Mouse (Mus musculus): ENCODE measurements around the gene Mmel1. TPM values are rescaled to one million over a fixed set of nuclear protein-coding genes. Genes with fewer than 3 reads are reported as not detected.

The Mmel1 gene
- 0.80 and 0.98 TPM in 2 replicates for polyA plus RNA-seq (2015; fragmentation: Nextera tagmentation; extraction: Ambion mirVana)

DNA sequence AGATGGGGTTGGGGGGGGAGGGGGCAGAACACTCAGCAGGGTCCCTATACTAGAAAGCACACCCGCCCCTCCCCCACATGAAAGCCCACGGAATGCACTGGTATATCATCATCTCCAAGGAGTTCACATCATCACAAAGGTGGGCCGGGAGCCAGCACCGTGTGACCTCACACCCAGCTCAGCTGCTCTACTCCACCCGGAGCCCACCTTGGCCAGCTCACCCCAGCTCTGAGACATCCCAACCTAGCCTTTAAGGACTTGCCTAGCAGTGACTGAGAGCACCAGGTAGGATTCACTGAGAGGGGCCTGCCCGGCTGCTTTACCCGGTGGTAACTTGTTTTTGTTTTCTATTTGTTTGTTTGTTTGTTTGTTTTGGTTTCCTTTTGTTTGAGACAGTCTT, at the start of gene Mmel1:
TSS of gene Mmel1 (plus strand) at position 146 of the 400 bp plus-strand sequence.
- H3K4me3 ChIP-seq (ENCODE audit: low read depth, low read length), result no peak within 1 kb of the TSS
- peaks cover 13% of the 10 kb centered on the region; the same call in 1 of the 2 replicates for H3K27me3 ChIP-seq (ENCODE audit: insufficient read depth, low read length)
- no peak within 1 kb of the TSS for H3K4me2 ChIP-seq (ENCODE audit: low read depth, low read length)
- DNase-seq, result no peak
- H3K9me3 ChIP-seq (ENCODE audit: low read length), result no peaks in the 10 kb centered on the region
- TF ChIP-seq EP300 (IDR thresholded peaks at IDR 0.05; ENCODE audit: low read depth), result no peak
- no peak for TF ChIP-seq CTCF (IDR thresholded peaks at IDR 0.05; ENCODE audit: low read depth)
- H3K4me1 ChIP-seq (ENCODE audit: insufficient read depth), result no peaks in the 10 kb centered on the region
- H3K9ac ChIP-seq (replicated peaks), result no peak within 1 kb of the TSS
- no peak for ATAC-seq
- H3K36me3 ChIP-seq (replicated peaks; ENCODE audit: insufficient read depth, low read length), result no peaks in the 10 kb centered on the region
- WGBS (ENCODE audit: insufficient replicate concordance), result 59% methylated on average over 7 of the region's 7 CpGs
- H3K27ac ChIP-seq (ENCODE audit: low read depth), result no peak within 1 kb of the TSS

DNA sequence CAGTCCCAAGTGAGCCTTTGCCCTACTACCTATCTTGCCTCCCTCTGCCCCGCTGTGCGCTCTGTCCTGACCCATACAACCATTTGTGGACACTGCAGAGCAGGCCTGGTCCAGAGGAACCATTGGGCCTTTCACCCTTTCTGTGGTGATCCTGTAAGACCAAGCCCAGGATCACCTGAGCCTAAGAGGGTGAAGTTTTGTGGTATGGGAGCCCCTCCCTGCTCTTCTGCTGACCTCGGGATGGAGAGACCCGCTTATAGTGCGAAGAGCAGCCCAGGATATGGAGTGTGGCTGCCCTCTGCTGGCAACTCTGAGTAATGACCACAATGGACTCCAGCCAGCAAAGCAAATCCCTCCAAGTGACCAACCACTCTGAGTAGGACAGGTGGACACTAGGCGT, 43.7 kb upstream of the Mmel1 start:
- ATAC-seq (no peak), DNase-seq (peak; percentile 50)
- 32% methylated on average over 6 of the region's 6 CpGs for whole genome bisulfite sequencing (ENCODE audit: insufficient replicate concordance)
- Histone ChIP-seq H3K27me3 (ENCODE audit: insufficient read depth, low read length) (no peaks in the 10 kb centered on the region), H3K9me3 (ENCODE audit: low read length) (no peaks in the 10 kb centered on the region), H3K9ac (replicated peaks) (no peak overlapping the region), H3K4me3 (ENCODE audit: low read depth, low read length) (no peak overlapping the region), H3K36me3 (replicated peaks; ENCODE audit: insufficient read depth, low read length) (no peaks in the 10 kb centered on the region), H3K4me1 (ENCODE audit: insufficient read depth) (no peaks in the 10 kb centered on the region), H3K27ac (ENCODE audit: low read depth) (no peak overlapping the region), H3K4me2 (ENCODE audit: low read depth, low read length) (no peak overlapping the region)
- TF ChIP-seq CTCF (IDR thresholded peaks at IDR 0.05; ENCODE audit: low read depth) (peak; percentile 90), EP300 (IDR thresholded peaks at IDR 0.05; ENCODE audit: low read depth) (no peak)

DNA sequence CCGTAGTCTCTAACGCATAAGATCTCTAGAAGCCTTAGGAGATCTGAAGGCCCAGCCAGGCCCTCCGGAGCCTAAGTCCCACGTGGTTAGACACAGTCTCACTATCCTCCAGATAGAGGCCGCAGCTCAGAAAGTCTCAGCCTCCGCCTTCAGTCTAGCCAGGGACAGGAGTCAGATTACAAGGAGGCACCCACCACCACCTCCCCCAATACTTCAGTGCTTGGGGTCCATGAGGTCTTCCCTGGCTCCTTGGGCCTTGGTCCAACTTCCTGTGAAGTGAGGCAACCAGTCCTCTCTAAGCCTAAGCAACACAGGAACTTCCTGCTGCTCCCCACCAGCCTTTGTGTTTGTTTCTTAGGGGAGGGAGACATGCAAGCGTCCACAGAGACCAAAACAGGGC, 43.2 kb upstream of the Mmel1 start:
- no peak for ATAC-seq

DNA sequence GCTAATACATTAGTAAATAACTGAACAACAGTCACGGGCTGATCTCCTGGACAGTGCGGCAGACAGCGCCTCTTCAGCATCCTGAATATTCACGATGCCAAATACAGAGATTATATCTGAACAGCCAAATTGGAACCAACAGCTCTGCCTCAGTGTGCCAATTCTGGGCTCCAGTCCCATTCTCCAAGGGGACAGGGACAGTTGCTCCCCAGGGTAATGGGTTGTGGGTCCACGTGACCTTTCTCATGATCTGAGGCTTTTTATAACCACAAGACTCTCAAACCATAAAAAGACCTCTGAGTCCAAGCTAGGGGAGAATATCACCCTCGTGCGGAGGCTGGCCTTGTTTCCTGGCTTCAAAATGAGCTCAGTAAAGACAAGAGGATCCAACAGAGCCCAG, 42.2 kb upstream of the Mmel1 start:
- no peak for DNase-seq
- H3K27ac ChIP-seq (ENCODE audit: low read depth), result no peak overlapping the region
- no peaks in the 10 kb centered on the region for H3K4me1 ChIP-seq (ENCODE audit: insufficient read depth)
- H3K27me3 ChIP-seq (ENCODE audit: insufficient read depth, low read length), result peaks cover 3% of the 10 kb centered on the region; the same call in 1 of the 2 replicates
- TF ChIP-seq EP300 (IDR thresholded peaks at IDR 0.05; ENCODE audit: low read depth) (no peak), CTCF (IDR thresholded peaks at IDR 0.05; ENCODE audit: low read depth) (no peak)
- no peaks in the 10 kb centered on the region for H3K9me3 ChIP-seq (ENCODE audit: low read length)
- 75% methylated on average over 7 of the region's 7 CpGs for WGBS (ENCODE audit: insufficient replicate concordance)
- ATAC-seq, result no peak
- no peak overlapping the region for H3K4me3 ChIP-seq (ENCODE audit: low read depth, low read length)
- H3K9ac ChIP-seq (replicated peaks), result no peak overlapping the region
- no peak overlapping the region for H3K4me2 ChIP-seq (ENCODE audit: low read depth, low read length)
- no peaks in the 10 kb centered on the region for H3K36me3 ChIP-seq (replicated peaks; ENCODE audit: insufficient read depth, low read length)

More for the DNA sequence above, 43.2 kb upstream of the Mmel1 start:
- no peak for TF ChIP-seq EP300 (IDR thresholded peaks at IDR 0.05; ENCODE audit: low read depth)
- TF ChIP-seq CTCF (IDR thresholded peaks at IDR 0.05; ENCODE audit: low read depth), result no peak
- Histone ChIP-seq H3K27ac (ENCODE audit: low read depth) (no peak overlapping the region), H3K9ac (replicated peaks) (no peak overlapping the region), H3K27me3 (ENCODE audit: insufficient read depth, low read length) (no peaks in the 10 kb centered on the region), H3K9me3 (ENCODE audit: low read length) (no peaks in the 10 kb centered on the region), H3K4me3 (ENCODE audit: low read depth, low read length) (no peak overlapping the region), H3K36me3 (replicated peaks; ENCODE audit: insufficient read depth, low read length) (no peaks in the 10 kb centered on the region), H3K4me2 (ENCODE audit: low read depth, low read length) (no peak overlapping the region), H3K4me1 (ENCODE audit: insufficient read depth) (no peaks in the 10 kb centered on the region)
- DNase-seq, result no peak
- 52% methylated on average over 7 of the region's 7 CpGs for WGBS (ENCODE audit: insufficient replicate concordance)

DNA sequence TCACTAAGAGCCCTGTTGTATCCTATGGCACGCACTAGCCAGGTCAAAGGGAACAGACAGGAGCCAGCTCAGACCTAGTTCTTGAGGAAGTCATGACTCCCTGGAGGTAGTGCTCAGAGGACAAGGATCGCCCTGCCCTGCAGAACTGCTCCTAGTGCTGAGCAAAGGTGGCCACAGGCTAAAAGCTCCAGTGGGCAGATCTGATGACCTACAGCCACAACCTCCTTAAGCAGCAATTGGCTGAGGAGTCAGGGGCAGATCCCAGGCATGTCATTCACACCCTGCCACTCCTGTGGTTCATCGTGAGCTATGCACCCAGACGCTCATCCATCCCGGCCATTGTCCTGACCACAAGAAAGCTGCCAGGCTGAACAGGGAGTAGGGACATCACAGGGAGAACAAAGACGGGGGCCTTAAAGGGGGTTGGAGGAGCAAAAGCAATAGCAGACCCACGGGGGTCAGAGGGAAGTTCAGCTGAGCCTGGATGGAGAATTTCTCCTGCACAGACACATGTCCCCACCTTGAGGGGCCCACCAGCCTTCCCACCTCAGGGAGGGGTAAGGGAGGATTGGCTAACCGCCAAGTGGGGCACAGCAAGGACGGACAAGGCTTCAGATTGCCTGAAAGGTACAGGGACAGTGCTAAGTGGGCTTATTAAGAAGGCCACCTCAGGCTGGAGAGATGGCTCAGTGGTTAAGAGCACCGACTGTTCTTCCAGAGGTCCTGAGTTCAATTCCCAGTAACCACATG, 41.3 kb upstream of the Mmel1 start:
- no peak overlapping the region for H3K4me2 ChIP-seq (ENCODE audit: low read depth, low read length)
- H3K27me3 ChIP-seq (ENCODE audit: insufficient read depth, low read length), result peaks cover 3% of the 10 kb centered on the region; the same call in 1 of the 2 replicates
- DNase-seq, result no peak
- TF ChIP-seq CTCF (IDR thresholded peaks at IDR 0.05; ENCODE audit: low read depth) (no peak), EP300 (IDR thresholded peaks at IDR 0.05; ENCODE audit: low read depth) (no peak)
- no peaks in the 10 kb centered on the region for H3K36me3 ChIP-seq (replicated peaks; ENCODE audit: insufficient read depth, low read length)
- H3K27ac ChIP-seq (ENCODE audit: low read depth), result no peak overlapping the region
- ATAC-seq, result no peak
- 55% methylated on average over 10 of the region's 10 CpGs for WGBS (ENCODE audit: insufficient replicate concordance)
- no peak overlapping the region for H3K9ac ChIP-seq (replicated peaks)
- no peaks in the 10 kb centered on the region for H3K4me1 ChIP-seq (ENCODE audit: insufficient read depth)
- no peaks in the 10 kb centered on the region for H3K9me3 ChIP-seq (ENCODE audit: low read length)
- H3K4me3 ChIP-seq (ENCODE audit: low read depth, low read length), result no peak overlapping the region

DNA sequence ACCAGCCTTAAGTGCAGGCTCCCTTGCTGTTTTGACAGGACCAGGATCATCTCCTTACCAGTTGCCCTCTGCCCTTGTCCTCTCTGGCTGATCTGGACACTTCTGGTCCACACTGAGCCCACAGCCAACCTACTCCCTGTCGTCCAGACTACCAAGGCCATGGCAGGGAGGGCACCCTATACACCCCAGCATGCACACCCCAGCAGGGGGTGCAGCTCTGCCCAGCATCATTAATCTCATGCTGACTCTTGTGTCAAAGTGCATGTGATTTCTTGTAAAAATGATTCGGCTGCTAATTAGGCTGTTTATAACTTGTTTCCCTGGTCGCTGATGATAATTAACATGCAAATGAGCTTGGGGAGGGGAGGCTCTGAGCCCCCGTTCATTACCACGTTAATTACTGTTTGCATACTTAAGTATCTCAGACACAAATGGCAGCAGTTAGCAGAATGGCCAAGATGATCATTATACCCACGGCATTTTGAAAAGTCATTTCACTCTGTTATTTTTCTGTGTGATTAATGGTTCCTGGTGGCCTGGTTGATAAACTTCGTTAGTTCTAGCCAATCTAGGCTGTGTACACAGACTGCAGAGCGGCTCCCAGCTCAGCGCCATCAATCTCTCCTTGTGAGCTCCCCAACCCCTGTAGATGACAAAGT, 37.3 kb upstream of the Mmel1 start:
- no peak for ATAC-seq
- no peak overlapping the region for H3K4me2 ChIP-seq (ENCODE audit: low read depth, low read length)

More for the DNA sequence above, 37.3 kb upstream of the Mmel1 start:
- Histone ChIP-seq H3K27ac (ENCODE audit: low read depth) (no peak overlapping the region), H3K9me3 (ENCODE audit: low read length) (no peaks in the 10 kb centered on the region), H3K4me3 (ENCODE audit: low read depth, low read length) (no peak overlapping the region), H3K9ac (replicated peaks) (no peak overlapping the region), H3K36me3 (replicated peaks; ENCODE audit: insufficient read depth, low read length) (no peaks in the 10 kb centered on the region), H3K27me3 (ENCODE audit: insufficient read depth, low read length) (peaks cover 3% of the 10 kb centered on the region; the same call in 1 of the 2 replicates), H3K4me1 (ENCODE audit: insufficient read depth) (no peaks in the 10 kb centered on the region)
- no peak for DNase-seq
- TF ChIP-seq CTCF (IDR thresholded peaks at IDR 0.05; ENCODE audit: low read depth) (no peak), EP300 (IDR thresholded peaks at IDR 0.05; ENCODE audit: low read depth) (no peak)
- 52% methylated on average over 9 of the region's 9 CpGs for WGBS (ENCODE audit: insufficient replicate concordance)
